In genomic region chr16:31933751-31934549, GRCm38 (mm10) we compare ENCODE assay signal across 8 mouse cellular contexts. TPM values are rescaled to one million over a fixed set of nuclear protein-coding genes. Genes with fewer than 3 reads are reported as not detected.
DNase-seq lines count a peak whose midpoint lies in the region; ATAC-seq lines count a peak whose summit lies in the region.

TSS of gene Pigz (plus strand) at chr16:31933851.

- peak within 1 kb of the TSS; percentile 75 for H3K4me2 ChIP-seq in embryonic facial prominence, embryonic 12.5 days (replicated peaks)
- peak within 1 kb of the TSS; percentile 91 for H3K4me2 ChIP-seq in heart, embryonic 11.5 days
- peak within 1 kb of the TSS; percentile 94 for H3K4me2 ChIP-seq in kidney, embryonic 14.5 days (replicated peaks; ENCODE audit: low read depth, low read length)
- peak within 1 kb of the TSS; percentile 98 for H3K4me2 ChIP-seq in liver, embryonic 11.5 days
- peak within 1 kb of the TSS; percentile 75 for H3K4me2 ChIP-seq in neural tube, embryonic 11.5 days (ENCODE audit: low read depth)

- H3K9me3 ChIP-seq in embryonic facial prominence, embryonic 12.5 days, result no peaks in the 10 kb centered on the region
- no peaks in the 10 kb centered on the region for H3K9me3 ChIP-seq in heart, embryonic 11.5 days (replicated peaks; ENCODE audit: control insufficient read depth, low read length)
- no peaks in the 10 kb centered on the region for H3K9me3 ChIP-seq in kidney, embryonic 14.5 days (ENCODE audit: control insufficient read depth, low read length)
- no peaks in the 10 kb centered on the region for H3K9me3 ChIP-seq in liver, embryonic 11.5 days (ENCODE audit: control insufficient read depth, low read length)
- no peaks in the 10 kb centered on the region for H3K9me3 ChIP-seq in neural tube, embryonic 11.5 days (ENCODE audit: control insufficient read depth, low read length)

- H3K4me1 ChIP-seq in embryonic facial prominence, embryonic 12.5 days, result peaks cover 11% of the 10 kb centered on the region
- H3K4me1 ChIP-seq in heart, embryonic 11.5 days (ENCODE audit: control insufficient read depth, insufficient read depth, low read length), result peaks cover 15% of the 10 kb centered on the region
- H3K4me1 ChIP-seq in kidney, embryonic 14.5 days (ENCODE audit: control insufficient read depth, insufficient read depth, low read length), result peaks cover 14% of the 10 kb centered on the region
- H3K4me1 ChIP-seq in liver, embryonic 11.5 days (replicated peaks; ENCODE audit: control insufficient read depth, insufficient read depth, low read length), result peaks cover 7% of the 10 kb centered on the region
- peaks cover 16% of the 10 kb centered on the region; the same call in 1 of the 2 replicates for H3K4me1 ChIP-seq in neural tube, embryonic 11.5 days (ENCODE audit: control insufficient read depth, insufficient read depth, low read length)

- no peaks in the 10 kb centered on the region for H3K36me3 ChIP-seq in embryonic facial prominence, embryonic 12.5 days
- H3K36me3 ChIP-seq in heart, embryonic 11.5 days (ENCODE audit: control insufficient read depth, insufficient read depth, low read length), result no peaks in the 10 kb centered on the region
- H3K36me3 ChIP-seq in kidney, embryonic 14.5 days (ENCODE audit: control insufficient read depth, insufficient read depth, low read length), result no peaks in the 10 kb centered on the region
- H3K36me3 ChIP-seq in liver, embryonic 11.5 days (ENCODE audit: control insufficient read depth, insufficient read depth, low read length), result no peaks in the 10 kb centered on the region
- no peaks in the 10 kb centered on the region for H3K36me3 ChIP-seq in neural tube, embryonic 11.5 days (ENCODE audit: control insufficient read depth, insufficient read depth, low read length)

- 6% methylated on average over 42 of the region's 42 CpGs for WGBS in embryonic facial prominence, embryonic 12.5 days
- WGBS in heart, embryonic 11.5 days (ENCODE audit: insufficient replicate concordance), result 7% methylated on average over 42 of the region's 42 CpGs
- 7% methylated on average over 42 of the region's 42 CpGs for WGBS in kidney, embryonic 14.5 days
- WGBS in liver, embryonic 11.5 days, result 11% methylated on average over 42 of the region's 42 CpGs
- WGBS in neural tube, embryonic 11.5 days, result 6% methylated on average over 42 of the region's 42 CpGs

- peak; percentile 29 for DNase-seq in thymus, postnatal 14 days
- no peak for DNase-seq in thymus, postnatal 10 days (ENCODE audit: low spot score in 2 of 2)
- peak; percentile 40 for DNase-seq in liver, embryonic 11.5 days (ENCODE audit: low spot score)
- DNase-seq in neural tube, embryonic 11.5 days (ENCODE audit: low spot score), result peak; percentile 36
- DNase-seq in spleen, postnatal 14 days (ENCODE audit: low spot score in 2 of 2), result no peak

- no peak within 1 kb of the TSS for H3K27ac ChIP-seq in embryonic facial prominence, embryonic 12.5 days
- no peak within 1 kb of the TSS for H3K27ac ChIP-seq in heart, embryonic 11.5 days (ENCODE audit: low read depth, low read length)
- H3K27ac ChIP-seq in kidney, embryonic 14.5 days (ENCODE audit: low read depth, low read length), result no peak within 1 kb of the TSS
- H3K27ac ChIP-seq in liver, embryonic 11.5 days (ENCODE audit: low read depth, low read length), result no peak within 1 kb of the TSS
- peak within 1 kb of the TSS; percentile 85 for H3K27ac ChIP-seq in neural tube, embryonic 11.5 days (ENCODE audit: low read depth, low read length)

- peak within 1 kb of the TSS; percentile 52 for H3K9ac ChIP-seq in embryonic facial prominence, embryonic 12.5 days
- H3K9ac ChIP-seq in heart, embryonic 11.5 days (ENCODE audit: low read depth, low read length), result peak within 1 kb of the TSS; percentile 69
- peak within 1 kb of the TSS; percentile 59 for H3K9ac ChIP-seq in kidney, embryonic 14.5 days (ENCODE audit: low read depth, low read length)
- peak within 1 kb of the TSS; percentile 46; the same call in 1 of the 2 replicates for H3K9ac ChIP-seq in liver, embryonic 11.5 days (ENCODE audit: low read depth, low read length)
- H3K9ac ChIP-seq in neural tube, embryonic 11.5 days (ENCODE audit: low read length), result peak within 1 kb of the TSS; percentile 62

- no peak for ATAC-seq in embryonic facial prominence, embryonic 12.5 days (ENCODE audit: insufficient number of reproducible peaks, insufficient read depth, low FRiP score, low TSS enrichment)
- ATAC-seq in heart, embryonic 11.5 days (replicated peaks; ENCODE audit: insufficient number of reproducible peaks, low FRiP score, low TSS enrichment), result no peak
- no peak; the same call in 1 of the 2 replicates for ATAC-seq in kidney, embryonic 14.5 days (ENCODE audit: low FRiP score, low TSS enrichment)
- ATAC-seq in liver, embryonic 11.5 days (replicated peaks; ENCODE audit: low FRiP score), result no peak
- ATAC-seq in neural tube, embryonic 11.5 days (ENCODE audit: insufficient read depth, low FRiP score, low TSS enrichment), result no peak

- H3K4me3 ChIP-seq in embryonic facial prominence, embryonic 12.5 days, result peak within 1 kb of the TSS; percentile 43
- peak within 1 kb of the TSS; percentile 52 for H3K4me3 ChIP-seq in heart, embryonic 11.5 days (ENCODE audit: low read depth, low read length)
- H3K4me3 ChIP-seq in kidney, embryonic 14.5 days (ENCODE audit: low read length), result peak within 1 kb of the TSS; percentile 52
- H3K4me3 ChIP-seq in liver, embryonic 11.5 days (ENCODE audit: low read depth, low read length), result peak within 1 kb of the TSS; percentile 63
- peak within 1 kb of the TSS; percentile 41 for H3K4me3 ChIP-seq in neural tube, embryonic 11.5 days (ENCODE audit: low read depth, low read length)

- peaks cover 46% of the 10 kb centered on the region for H3K27me3 ChIP-seq in embryonic facial prominence, embryonic 12.5 days
- peaks cover 46% of the 10 kb centered on the region for H3K27me3 ChIP-seq in heart, embryonic 11.5 days (ENCODE audit: control insufficient read depth, insufficient read depth, low read length)
- H3K27me3 ChIP-seq in kidney, embryonic 14.5 days (ENCODE audit: control insufficient read depth, insufficient read depth, low read length), result peaks cover 34% of the 10 kb centered on the region
- peaks cover 43% of the 10 kb centered on the region for H3K27me3 ChIP-seq in liver, embryonic 11.5 days (replicated peaks; ENCODE audit: control insufficient read depth, insufficient read depth, low read length)
- H3K27me3 ChIP-seq in neural tube, embryonic 11.5 days (ENCODE audit: control insufficient read depth, insufficient read depth, low read length), result peaks cover 20% of the 10 kb centered on the region

RNA-seq across cellular contexts. Expression of gene Pigz, which starts in this region (rescaled TPM):
- polyA plus RNA-seq in embryonic facial prominence, embryonic 12.5 days (2016; fragmentation: Nextera tagmentation; extraction: Ambion mirVana), result 1.1 and 1.6 TPM in 2 replicates
- polyA plus RNA-seq in heart, embryonic 11.5 days (2014; fragmentation: Nextera tagmentation; extraction: Ambion mirVana), result 0.55 TPM in 1 of 2 replicates, not detected in the other
- polyA plus RNA-seq in kidney, embryonic 14.5 days (2014; fragmentation: Nextera tagmentation; extraction: Ambion mirVana), result 0.27 and 0.97 TPM in 2 replicates
- polyA plus RNA-seq in liver, embryonic 11.5 days (2014; fragmentation: Nextera tagmentation; extraction: Ambion mirVana), result 0.38 and 0.75 TPM in 2 replicates
- 1.2 and 1.4 TPM in 2 replicates for polyA plus RNA-seq in neural tube, embryonic 11.5 days (2014; fragmentation: Nextera tagmentation; extraction: Ambion mirVana)

Comparison
In these comparisons a context has a peak if more than half of its experiments do, and no peak if none do; other contexts are left out.
1. DNase-seq: peak in thymus, postnatal 14 days (single experiment) and neural tube, embryonic 11.5 days (single experiment); none in thymus, postnatal 10 days (0 of 2) and spleen, postnatal 14 days (0 of 2).
2. Peak in DNase-seq, H3K4me3 ChIP-seq, H3K9ac ChIP-seq and H3K4me2 ChIP-seq in liver, embryonic 11.5 days; RNA of the gene not detected or under 1 TPM.
3. Peak in every context shown above with its lines, with median percentiles within 50 percentile points of each other: H3K4me2 ChIP-seq, H3K4me3 ChIP-seq and H3K9ac ChIP-seq.